Mouse (Mus musculus) brain, embryonic 14.5 days (tissue): Measurements from ENCODE around the gene Cyp4a12b.
"Not testable (repeated sequence)": the region's sequence is repeated elsewhere in the genome, so short reads cannot be mapped to it uniquely, and the experiment has no call there.

Experiments used
- CTCF ChIP-seq: fragments of 200-500 bp; IDR thresholded peaks from 2 replicates; pipeline ENCODE4 v1.5.1; 2012; ENCODE audit warnings: inconsistent platforms, mild to moderate bottlenecking, moderate library complexity, borderline replicate concordance; ENCODE audit not compliant: insufficient read depth, insufficient read length; ENCODE audit errors: extremely low read depth
- POLR2A ChIP-seq: fragments of 200-500 bp; IDR thresholded peaks from 2 replicates; pipeline ENCODE4 v1.6.1; 2012; ENCODE audit warnings: mild to moderate bottlenecking, inconsistent platforms, borderline replicate concordance; ENCODE audit not compliant: poor library complexity, insufficient read depth, insufficient read length, severe bottlenecking; ENCODE audit errors: extremely low read depth

DNA sequence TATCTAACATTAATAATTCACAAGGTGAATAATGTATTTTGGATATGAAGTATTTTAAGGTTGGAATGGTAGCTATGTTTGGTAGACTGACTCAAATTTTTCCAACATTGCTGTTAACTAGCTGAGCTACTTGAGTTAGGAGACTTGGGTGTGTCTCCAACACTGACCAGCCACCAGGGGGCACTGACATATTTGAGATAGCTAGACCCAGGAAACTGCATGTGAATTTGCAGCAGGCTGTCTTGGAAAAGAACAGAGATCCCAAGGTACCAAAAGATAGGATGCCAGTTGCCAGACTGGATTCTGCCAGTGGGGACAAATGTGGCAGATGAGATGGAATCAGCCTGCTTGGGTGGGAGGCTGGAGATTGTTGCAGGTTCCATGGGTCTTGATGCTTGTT lies 64.6 kb downstream of the Cyp4a12b start:
- TF ChIP-seq POLR2A, CTCF: not testable (repeated sequence)
